Mouse (Mus musculus): ENCODE results near the gene Olfr984.

DNA sequence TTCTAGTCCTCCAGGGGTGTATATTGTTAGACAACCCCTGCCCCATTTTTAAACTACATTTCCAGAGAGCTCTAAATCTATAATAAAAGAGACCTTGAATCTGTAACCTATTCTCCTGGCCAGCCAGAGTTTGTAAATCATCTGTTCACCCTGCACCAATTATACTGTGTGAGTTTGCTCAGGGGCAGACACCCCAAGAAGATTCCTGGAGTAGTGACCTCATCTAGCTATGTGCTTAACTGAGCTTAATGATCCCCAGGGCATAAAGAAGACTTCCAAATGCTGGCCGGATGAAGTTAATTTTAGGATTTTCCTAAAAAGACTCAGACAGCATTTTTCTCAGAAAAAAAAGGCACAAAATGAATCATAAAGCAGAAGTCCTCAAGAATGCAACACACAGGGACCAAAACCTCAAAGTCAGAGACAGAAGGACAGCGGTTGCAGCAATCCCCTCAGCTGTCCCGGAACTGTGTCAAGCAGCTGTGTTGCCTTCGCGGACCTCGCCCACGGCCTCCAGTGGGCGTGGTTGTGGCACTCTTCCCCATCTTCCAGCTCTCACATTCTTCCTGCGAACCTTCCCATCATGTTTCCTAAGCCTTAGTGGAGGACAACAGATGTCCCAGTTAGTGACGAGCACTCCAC lies 2.8 kb upstream of the Olfr984 start:
- TF ChIP-seq POLR2A (IDR thresholded peaks at IDR 0.05; ENCODE audit: low read depth, low read length) (no peak), CTCF (IDR thresholded peaks at IDR 0.05; ENCODE audit: extremely low read depth, insufficient read length, insufficient replicate concordance, low read depth, low read length) (no peak)
